Mouse (Mus musculus) lung, adult 2 months (tissue): Measurements from ENCODE around the gene Cbx4.

Experiments
- CTCF ChIP-seq: fragments of 200-500 bp; IDR thresholded peaks from 2 replicates; pipeline ENCODE4 v1.5.1; 2011; ENCODE audit warnings: mild to moderate bottlenecking, low read length, control low read depth; ENCODE audit not compliant: insufficient read depth
- POLR2A ChIP-seq: fragments of 200-500 bp; IDR thresholded peaks from 2 replicates; pipeline ENCODE4 v1.6.1; 2011; ENCODE audit warnings: low read depth, mild to moderate bottlenecking, control low read depth, low read length, borderline replicate concordance; ENCODE audit errors: extremely low read depth

GRCm38 (mm10) chr11:119043273-119043540, 42.8 kb downstream of the Cbx4 start:
- TF ChIP-seq CTCF (no peak), POLR2A (no peak)
